Mouse (Mus musculus) neural tube, embryonic 12.5 days (tissue): Measurements from ENCODE around the gene Vmn1r206. TPM values are rescaled to one million over a fixed set of nuclear protein-coding genes. Genes with fewer than 3 reads are reported as not detected.
"Not testable (repeated sequence)": the region's sequence is repeated elsewhere in the genome, so short reads cannot be mapped to it uniquely, and the experiment has no call there.

Experiments
- ATAC-seq: fragments of 200-750 bp; cut with Nextera tagmentation; 2 replicates; pipeline ENCODE4 v1.8.0; 2017; ENCODE audit warnings: low read depth, mild to moderate bottlenecking, moderate TSS enrichment, moderate library complexity; ENCODE audit not compliant: low FRiP score
- H3K27ac ChIP-seq: fragments of 300-500 bp; sonication (generic); 2 replicates; pipeline ENCODE4 v1.5.1; 2016
- H3K27me3 ChIP-seq: fragments of 300-500 bp; sonication (generic); replicated peaks from 2 replicates; pipeline ENCODE4 v1.6.1; 2016; ENCODE audit warnings: mild to moderate bottlenecking
- H3K36me3 ChIP-seq: fragments of 300-500 bp; sonication (generic); 2 replicates; pipeline ENCODE4 v1.6.1; 2016; ENCODE audit warnings: mild to moderate bottlenecking
- H3K4me1 ChIP-seq: fragments of 300-500 bp; sonication (generic); 2 replicates; pipeline ENCODE4 v1.6.1; 2016
- H3K4me2 ChIP-seq: fragments of 300-500 bp; sonication (generic); replicated peaks from 2 replicates; pipeline ENCODE4 v1.6.1; 2016; ENCODE audit warnings: mild to moderate bottlenecking
- H3K4me3 ChIP-seq: fragments of 300-500 bp; sonication (generic); 2 replicates; pipeline ENCODE4 v1.5.1; 2016
- H3K9ac ChIP-seq: fragments of 300-500 bp; sonication (generic); 2 replicates; pipeline ENCODE4 v1.6.1; 2016; ENCODE audit warnings: mild to moderate bottlenecking
- H3K9me3 ChIP-seq: fragments of 300-500 bp; sonication (generic); 2 replicates; pipeline ENCODE4 v1.6.1; 2016; ENCODE audit warnings: mild to moderate bottlenecking
- WGBS: fragments of 180-500 bp; shearing (Covaris S2); methylation state at CpG from one replicate; pipeline ENCODE4 v1.1.7; 2016; 5-methylcytosine and 5-hydroxymethylcytosine counted together
- polyA plus RNA-seq: library from polyadenylated mRNA; unstranded; fragments of >200 nt; fragmentation: Nextera tagmentation; extraction: Ambion mirVana; gene quantifications from 2 replicates; pipeline ENCODE4 v1.2.1, GENCODE M21; 2016

Vmn1r206 gene
- not detected in 2 replicates for polyA plus RNA-seq

- H3K4me3 ChIP-seq, ATAC-seq, H3K27me3 ChIP-seq, H3K9me3 ChIP-seq, H3K4me1 ChIP-seq, H3K27ac ChIP-seq, H3K36me3 ChIP-seq, H3K4me2 ChIP-seq, H3K9ac ChIP-seq: not testable (repeated sequence)
Measured at GRCm38 (mm10) chr13:22624151-22624550, at the start of gene Vmn1r206. Vmn1r206 (minus strand) TSS chr13:22624251.

- Histone ChIP-seq H3K9ac (no peak within 1 kb of the TSS), H3K9me3 (no peaks in the 10 kb centered on the region), H3K4me3 (no peak within 1 kb of the TSS), H3K36me3 (no peaks in the 10 kb centered on the region), H3K27ac (no peak within 1 kb of the TSS), H3K4me2 (no peak within 1 kb of the TSS), H3K4me1 (no peaks in the 10 kb centered on the region), H3K27me3 (no peaks in the 10 kb centered on the region)
- WGBS = 85% methylated on average over 3 of the region's 3 CpGs
- no peak for ATAC-seq
Measured at GRCm38 (mm10) chr13:22592900-22593299, 31.2 kb downstream of the Vmn1r206 start, which contains the start of gene Vmn1r205. Vmn1r205 (minus strand) TSS chr13:22593000.

GRCm38 (mm10) chr13:22583336-22583735 lies 40.7 kb downstream of the Vmn1r206 start:
- WGBS = 78% methylated on average over 14 of the region's 14 CpGs
- H3K4me3 ChIP-seq, H3K36me3 ChIP-seq, H3K9ac ChIP-seq, H3K4me1 ChIP-seq, ATAC-seq, H3K4me2 ChIP-seq, H3K27ac ChIP-seq, H3K27me3 ChIP-seq, H3K9me3 ChIP-seq: not testable (repeated sequence)

GRCm38 (mm10) chr13:22574911-22575310 lies 49.1 kb downstream of the Vmn1r206 start:
- H3K27ac ChIP-seq, H3K4me3 ChIP-seq, H3K4me1 ChIP-seq, H3K27me3 ChIP-seq, H3K9me3 ChIP-seq, H3K4me2 ChIP-seq, ATAC-seq, H3K36me3 ChIP-seq, H3K9ac ChIP-seq: not testable (repeated sequence)
- 87% methylated on average over 3 of the region's 3 CpGs for WGBS

Other genes starting within 250 kb of the Vmn1r206 start
- not detected in 2 replicates for gene Vmn1r199, start 244.4 kb downstream of the Vmn1r206 start, polyA plus RNA-seq
- gene Vmn1r200, start 233.9 kb downstream of the Vmn1r206 start, polyA plus RNA-seq = 0.04 TPM in 2 replicates
- gene Vmn1r201, start 152.3 kb downstream of the Vmn1r206 start, polyA plus RNA-seq = not detected in 2 replicates
- not detected in 2 replicates for gene Vmn1r202, start 118.9 kb downstream of the Vmn1r206 start, polyA plus RNA-seq
- not detected in 2 replicates for gene Vmn1r203, start 106.1 kb downstream of the Vmn1r206 start, polyA plus RNA-seq
- gene Vmn1r204, start 71.1 kb downstream of the Vmn1r206 start, polyA plus RNA-seq = not detected in 2 replicates
- not detected in 2 replicates for gene Vmn1r205, start 31.3 kb downstream of the Vmn1r206 start, polyA plus RNA-seq
- gene Vmn1r207-ps, start 105.4 kb upstream of the Vmn1r206 start, polyA plus RNA-seq = not detected in 2 replicates
- gene Vmn1r208, start 153.1 kb upstream of the Vmn1r206 start, polyA plus RNA-seq = not detected in 2 replicates
- not detected in 2 replicates for gene Vmn1r209, start 185.4 kb upstream of the Vmn1r206 start, polyA plus RNA-seq
- gene Vmn1r210, start 207.1 kb upstream of the Vmn1r206 start, polyA plus RNA-seq = not detected in 2 replicates
- gene Vmn1r211, start 233.3 kb upstream of the Vmn1r206 start, polyA plus RNA-seq = not detected in 2 replicates